Mouse (Mus musculus): ENCODE measurements around the gene Plxdc2. TPM values are rescaled to one million over a fixed set of nuclear protein-coding genes. Genes with fewer than 3 reads are reported as not detected.

The Plxdc2 gene
- polyA plus RNA-seq, 1 experiment from 2014 or later = 19.7 TPM

GRCm38 (mm10) chr2:16397501-16397900 lies 41.4 kb downstream of the Plxdc2 start:
- ATAC-seq (ENCODE audit: low FRiP score) (no peak), DNase-seq (ENCODE audit: low spot score) (no peak)
- Histone ChIP-seq H3K4me1 (replicated peaks; ENCODE audit: control insufficient read depth, insufficient read depth, low read length) (no peaks in the 10 kb centered on the region), H3K27ac (ENCODE audit: low read depth, low read length) (no peak overlapping the region), H3K4me3 (ENCODE audit: low read depth, low read length) (no peak overlapping the region), H3K9ac (ENCODE audit: low read depth, low read length) (no peak overlapping the region), H3K4me2 (replicated peaks; ENCODE audit: low read depth, low read length) (no peak overlapping the region), H3K36me3 (ENCODE audit: control insufficient read depth, insufficient read depth, low read length) (no peaks in the 10 kb centered on the region), H3K27me3 (ENCODE audit: control insufficient read depth, insufficient read depth, low read length) (no peaks in the 10 kb centered on the region), H3K9me3 (ENCODE audit: control insufficient read depth, low read length) (no peaks in the 10 kb centered on the region)
- 91% methylated on average over 3 of the region's 3 CpGs for WGBS

DNA sequence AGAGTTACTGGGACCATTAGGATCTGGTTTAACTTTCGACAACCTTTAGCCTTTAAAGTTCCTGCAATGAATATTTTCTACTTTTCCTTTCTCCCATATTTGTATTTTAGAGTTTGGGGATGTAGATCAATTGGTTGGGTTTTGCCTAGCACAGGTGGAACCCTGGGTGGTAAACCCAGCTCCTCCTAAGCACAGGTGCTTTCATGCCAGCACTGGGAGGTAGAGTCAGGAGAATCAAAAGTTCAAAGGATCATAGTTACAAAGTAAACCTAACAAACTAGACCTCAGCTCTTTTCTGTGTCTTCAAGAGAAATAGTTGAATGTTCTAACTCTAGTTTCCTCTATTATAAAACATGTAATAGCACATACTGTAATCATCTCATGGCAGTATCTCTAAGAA lies 41.9 kb downstream of the Plxdc2 start:
- DNase-seq (ENCODE audit: low spot score) (no peak), ATAC-seq (ENCODE audit: low FRiP score) (no peak)
- no peaks in the 10 kb centered on the region for H3K27me3 ChIP-seq (ENCODE audit: control insufficient read depth, insufficient read depth, low read length)

GRCm38 (mm10) chr2:16398896-16399295 lies 42.8 kb downstream of the Plxdc2 start:
- ATAC-seq (ENCODE audit: low FRiP score) = no peak
- no peak for DNase-seq (ENCODE audit: low spot score)
- Histone ChIP-seq H3K9ac (ENCODE audit: low read depth, low read length) (no peak overlapping the region), H3K4me3 (ENCODE audit: low read depth, low read length) (no peak overlapping the region), H3K27me3 (ENCODE audit: control insufficient read depth, insufficient read depth, low read length) (no peaks in the 10 kb centered on the region), H3K36me3 (ENCODE audit: control insufficient read depth, insufficient read depth, low read length) (no peaks in the 10 kb centered on the region), H3K4me2 (replicated peaks; ENCODE audit: low read depth, low read length) (no peak overlapping the region), H3K4me1 (replicated peaks; ENCODE audit: control insufficient read depth, insufficient read depth, low read length) (no peaks in the 10 kb centered on the region), H3K27ac (ENCODE audit: low read depth, low read length) (no peak overlapping the region), H3K9me3 (ENCODE audit: control insufficient read depth, low read length) (no peaks in the 10 kb centered on the region)
- 86% methylated on average over 10 of the region's 10 CpGs for WGBS

More for the DNA sequence above, 41.9 kb downstream of the Plxdc2 start:
- Histone ChIP-seq H3K36me3 (ENCODE audit: control insufficient read depth, insufficient read depth, low read length) (no peaks in the 10 kb centered on the region), H3K9me3 (ENCODE audit: control insufficient read depth, low read length) (no peaks in the 10 kb centered on the region), H3K27ac (ENCODE audit: low read depth, low read length) (no peak overlapping the region), H3K4me2 (replicated peaks; ENCODE audit: low read depth, low read length) (no peak overlapping the region), H3K4me1 (replicated peaks; ENCODE audit: control insufficient read depth, insufficient read depth, low read length) (no peaks in the 10 kb centered on the region), H3K9ac (ENCODE audit: low read depth, low read length) (no peak overlapping the region), H3K4me3 (ENCODE audit: low read depth, low read length) (no peak overlapping the region)
- WGBS = 90% methylated on average over 1 of the region's 1 CpGs

GRCm38 (mm10) chr2:16406508-16406907 lies 50.4 kb downstream of the Plxdc2 start:
- H3K9ac ChIP-seq (ENCODE audit: low read depth, low read length) = no peak overlapping the region
- no peaks in the 10 kb centered on the region for H3K9me3 ChIP-seq (ENCODE audit: control insufficient read depth, low read length)
- 89% methylated on average over 2 of the region's 2 CpGs for WGBS
- no peaks in the 10 kb centered on the region for H3K4me1 ChIP-seq (replicated peaks; ENCODE audit: control insufficient read depth, insufficient read depth, low read length)
- H3K4me3 ChIP-seq (ENCODE audit: low read depth, low read length) = no peak overlapping the region
- no peak for DNase-seq (ENCODE audit: low spot score)
- H3K27me3 ChIP-seq (ENCODE audit: control insufficient read depth, insufficient read depth, low read length) = no peaks in the 10 kb centered on the region
- no peak overlapping the region for H3K4me2 ChIP-seq (replicated peaks; ENCODE audit: low read depth, low read length)
- H3K36me3 ChIP-seq (ENCODE audit: control insufficient read depth, insufficient read depth, low read length) = no peaks in the 10 kb centered on the region
- no peak for ATAC-seq (ENCODE audit: low FRiP score)
- no peak overlapping the region for H3K27ac ChIP-seq (ENCODE audit: low read depth, low read length)

DNA sequence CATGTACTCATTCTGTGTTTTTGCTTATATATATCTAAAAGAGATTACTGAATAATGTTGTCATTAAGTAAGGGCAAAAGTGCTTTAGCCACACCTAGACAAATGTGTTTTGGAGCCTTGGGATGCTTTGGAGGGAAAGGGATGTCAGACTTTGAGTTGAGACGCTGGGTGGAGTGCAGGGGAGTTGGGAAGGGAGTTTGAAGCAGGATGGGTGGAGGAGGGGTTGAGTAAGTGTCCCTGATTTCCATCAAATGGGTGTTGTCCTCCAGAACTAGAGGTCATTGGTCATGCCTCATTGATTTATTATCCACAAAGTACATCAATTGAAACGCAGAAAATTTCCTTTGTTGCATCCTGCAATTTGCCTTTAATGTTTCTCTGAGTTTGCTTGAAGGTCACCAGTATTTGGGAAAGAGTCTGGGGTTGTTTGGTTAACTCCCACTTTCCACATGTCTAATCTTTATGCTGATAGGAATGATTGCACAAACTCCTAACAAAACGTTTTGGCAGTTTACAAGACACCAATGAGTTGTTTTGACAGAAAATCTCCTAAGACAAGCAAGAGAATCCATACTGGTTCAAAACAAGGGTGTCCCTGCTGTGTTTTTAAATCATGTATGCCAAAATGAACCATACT lies 58.4 kb downstream of the Plxdc2 start:
- Histone ChIP-seq H3K27ac (ENCODE audit: low read depth, low read length) (no peak overlapping the region), H3K36me3 (ENCODE audit: control insufficient read depth, insufficient read depth, low read length) (no peaks in the 10 kb centered on the region), H3K4me2 (replicated peaks; ENCODE audit: low read depth, low read length) (no peak overlapping the region), H3K9ac (ENCODE audit: low read depth, low read length) (no peak overlapping the region), H3K4me1 (replicated peaks; ENCODE audit: control insufficient read depth, insufficient read depth, low read length) (no peaks in the 10 kb centered on the region), H3K4me3 (ENCODE audit: low read depth, low read length) (no peak overlapping the region), H3K27me3 (ENCODE audit: control insufficient read depth, insufficient read depth, low read length) (no peaks in the 10 kb centered on the region), H3K9me3 (ENCODE audit: control insufficient read depth, low read length) (no peaks in the 10 kb centered on the region)
- ATAC-seq (ENCODE audit: low FRiP score) = no peak
- 53% methylated on average over 3 of the region's 3 CpGs for WGBS
- DNase-seq (ENCODE audit: low spot score) = no peak

- 92% methylated on average over 5 of the region's 5 CpGs for WGBS
- Histone ChIP-seq H3K27me3 (ENCODE audit: control insufficient read depth, insufficient read depth, low read length) (no peaks in the 10 kb centered on the region), H3K9ac (ENCODE audit: low read depth, low read length) (no peak overlapping the region), H3K4me2 (replicated peaks; ENCODE audit: low read depth, low read length) (no peak overlapping the region), H3K27ac (ENCODE audit: low read depth, low read length) (no peak overlapping the region), H3K4me3 (ENCODE audit: low read depth, low read length) (no peak overlapping the region), H3K36me3 (ENCODE audit: control insufficient read depth, insufficient read depth, low read length) (no peaks in the 10 kb centered on the region), H3K4me1 (replicated peaks; ENCODE audit: control insufficient read depth, insufficient read depth, low read length) (no peaks in the 10 kb centered on the region), H3K9me3 (ENCODE audit: control insufficient read depth, low read length) (no peaks in the 10 kb centered on the region)
- ATAC-seq (ENCODE audit: low FRiP score) (no peak), DNase-seq (ENCODE audit: low spot score) (no peak)
Measured at GRCm38 (mm10) chr2:16439030-16439429, 82.9 kb downstream of the Plxdc2 start.

GRCm38 (mm10) chr2:16442643-16443042 lies 86.5 kb downstream of the Plxdc2 start:
- no peak for ATAC-seq (ENCODE audit: low FRiP score)
- Histone ChIP-seq H3K9ac (ENCODE audit: low read depth, low read length) (no peak overlapping the region), H3K4me1 (replicated peaks; ENCODE audit: control insufficient read depth, insufficient read depth, low read length) (no peaks in the 10 kb centered on the region), H3K27ac (ENCODE audit: low read depth, low read length) (no peak overlapping the region), H3K27me3 (ENCODE audit: control insufficient read depth, insufficient read depth, low read length) (no peaks in the 10 kb centered on the region), H3K4me3 (ENCODE audit: low read depth, low read length) (no peak overlapping the region), H3K4me2 (replicated peaks; ENCODE audit: low read depth, low read length) (no peak overlapping the region), H3K36me3 (ENCODE audit: control insufficient read depth, insufficient read depth, low read length) (no peaks in the 10 kb centered on the region), H3K9me3 (ENCODE audit: control insufficient read depth, low read length) (no peaks in the 10 kb centered on the region)
- DNase-seq (ENCODE audit: low spot score) = no peak
- 94% methylated on average over 2 of the region's 2 CpGs for WGBS

DNA sequence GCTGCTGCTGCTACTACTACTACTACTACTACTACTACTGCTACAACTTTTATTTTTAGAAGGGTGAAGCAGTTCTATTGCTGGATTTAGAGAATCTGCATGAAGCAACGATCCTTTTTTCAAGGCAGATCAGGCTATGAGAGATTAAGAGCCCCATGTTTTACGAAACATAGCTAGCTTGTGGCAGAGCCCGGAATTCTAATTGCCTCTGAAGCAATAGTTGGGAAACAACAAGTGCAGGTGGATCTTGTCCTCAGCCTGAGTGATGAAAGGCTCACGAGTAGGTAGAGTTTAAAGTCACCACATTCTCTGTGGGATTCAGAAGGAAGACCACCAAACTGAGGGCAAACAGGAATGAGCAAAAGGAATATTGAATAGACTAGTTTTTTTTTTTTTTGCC lies 91.8 kb downstream of the Plxdc2 start:
- Histone ChIP-seq H3K27ac (ENCODE audit: low read depth, low read length) (no peak overlapping the region), H3K36me3 (ENCODE audit: control insufficient read depth, insufficient read depth, low read length) (no peaks in the 10 kb centered on the region), H3K4me3 (ENCODE audit: low read depth, low read length) (no peak overlapping the region), H3K27me3 (ENCODE audit: control insufficient read depth, insufficient read depth, low read length) (no peaks in the 10 kb centered on the region), H3K4me1 (replicated peaks; ENCODE audit: control insufficient read depth, insufficient read depth, low read length) (no peaks in the 10 kb centered on the region), H3K4me2 (replicated peaks; ENCODE audit: low read depth, low read length) (no peak overlapping the region), H3K9ac (ENCODE audit: low read depth, low read length) (no peak overlapping the region), H3K9me3 (ENCODE audit: control insufficient read depth, low read length) (no peaks in the 10 kb centered on the region)
- ATAC-seq (ENCODE audit: low FRiP score) = no peak
- DNase-seq (ENCODE audit: low spot score) = no peak
- WGBS = 92% methylated on average over 4 of the region's 4 CpGs

GRCm38 (mm10) chr2:16450838-16451665 lies 94.9 kb downstream of the Plxdc2 start:
- Histone ChIP-seq H3K9me3 (ENCODE audit: control insufficient read depth, low read length) (no peaks in the 10 kb centered on the region), H3K27me3 (ENCODE audit: control insufficient read depth, insufficient read depth, low read length) (no peaks in the 10 kb centered on the region), H3K36me3 (ENCODE audit: control insufficient read depth, insufficient read depth, low read length) (no peaks in the 10 kb centered on the region), H3K4me1 (replicated peaks; ENCODE audit: control insufficient read depth, insufficient read depth, low read length) (no peaks in the 10 kb centered on the region), H3K4me3 (ENCODE audit: low read depth, low read length) (no peak overlapping the region), H3K27ac (ENCODE audit: low read depth, low read length) (no peak overlapping the region), H3K4me2 (replicated peaks; ENCODE audit: low read depth, low read length) (no peak overlapping the region), H3K9ac (ENCODE audit: low read depth, low read length) (no peak overlapping the region)
- DNase-seq (ENCODE audit: low spot score) (peak; percentile 14), ATAC-seq (ENCODE audit: low FRiP score) (peak; percentile 74)
- 54% methylated on average over 7 of the region's 7 CpGs for WGBS
